17 mouse cellular contexts compared by ENCODE assay signal in the genomic region with DNA sequence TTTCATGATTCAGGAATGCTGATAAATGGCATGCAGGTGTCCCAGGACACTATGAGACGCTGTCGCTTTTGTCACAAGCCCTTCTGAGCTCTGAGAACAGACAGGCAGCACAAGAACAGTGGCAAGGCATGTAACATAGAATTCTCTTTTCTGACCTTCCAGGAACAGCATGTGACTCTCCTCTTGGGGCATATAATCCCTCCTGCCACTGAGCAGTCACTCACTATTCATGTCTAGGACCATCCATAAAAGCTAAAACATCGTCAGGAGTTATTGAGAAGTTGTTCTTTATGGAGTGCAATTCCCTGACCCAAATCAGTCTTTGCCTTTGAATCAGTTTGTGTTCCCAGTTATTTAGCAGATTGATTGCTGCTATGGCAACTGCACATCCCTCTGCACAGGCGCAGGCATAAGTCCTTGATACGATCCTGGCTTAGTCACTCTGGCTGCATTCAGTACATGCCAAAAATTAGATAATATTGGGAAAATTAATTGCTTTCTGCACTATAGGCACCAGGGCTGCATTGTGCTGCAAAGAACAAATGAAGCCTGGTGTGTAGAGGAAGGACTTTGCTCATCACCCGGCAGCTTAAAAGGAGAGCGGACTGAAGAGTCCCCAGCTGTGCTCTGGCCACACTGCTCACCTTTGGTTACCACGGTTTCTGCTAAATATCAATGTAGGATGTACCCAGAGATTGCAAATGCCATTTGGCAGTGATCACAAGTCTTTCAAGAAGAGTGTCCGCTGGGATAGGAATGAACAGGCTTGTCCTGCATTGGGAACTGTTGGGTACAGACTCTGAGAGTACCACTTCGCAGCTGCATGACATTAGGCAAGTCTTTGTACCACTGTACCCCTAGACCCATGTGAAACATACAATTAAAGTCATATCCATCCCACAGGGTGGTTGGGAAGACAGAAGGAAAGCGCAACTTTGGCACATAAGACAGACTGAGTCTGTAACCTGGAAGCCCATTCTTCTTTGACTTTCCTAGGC.
DNase-seq lines count a peak whose midpoint lies in the region; ATAC-seq and TF ChIP-seq lines count a peak whose summit lies in the region.
"Had no signal": no experiment of that assay in that cellular context is flagged by ENCODE, and none has a peak within 500 bp of the region (broad histone marks: within the 10 kb centered on the region; RNA-seq: fewer than 3 reads in every experiment).

No protein-coding gene starts in this region.

- peak; percentile 5 for DNase-seq in heart, adult 11 months
- no peak for DNase-seq in heart, postnatal 4 days
- DNase-seq in brain, embryonic 14.5 days (ENCODE audit: low read depth): peak; percentile 61
- peak; percentile 54 for DNase-seq in layer of hippocampus, adult 11-12 months (ENCODE audit: low spot score)
- DNase-seq in adipocyte (ENCODE audit: low spot score): no peak
- DNase-seq in right cerebral cortex, postnatal 36 days (ENCODE audit: low spot score in 2 of 2): no peak
- DNase-seq: cerebellum, adult 9-10 months; embryo, embryonic 11 days; gastrocnemius, adult 2 months; heart, adult 2 months; kidney, adult 18-20 months; kidney, postnatal 25 days; lung, embryonic 14.5 days; spleen, adult 18-20 months had no signal

- H3K4me1 ChIP-seq in midbrain, embryonic 16.5 days (ENCODE audit: control insufficient read depth, insufficient read depth, low read length): peaks cover 6% of the 10 kb centered on the region; the same call in 1 of the 2 replicates
- H3K4me1 ChIP-seq: megakaryocyte, embryonic 14.5 days; neural tube, embryonic 13.5 days had no signal

- WGBS in midbrain, embryonic 16.5 days: 70% methylated on average over 11 of the region's 11 CpGs

- no peak overlapping the region for H3K4me2 ChIP-seq in midbrain, embryonic 16.5 days (ENCODE audit: low read length)
- H3K4me2 ChIP-seq: lung, embryonic 14.5 days; neural tube, embryonic 13.5 days had no signal

- no peak overlapping the region for H3K9ac ChIP-seq in midbrain, embryonic 16.5 days (ENCODE audit: low read depth, low read length)
- H3K9ac ChIP-seq: lung, embryonic 14.5 days; neural tube, embryonic 13.5 days had no signal

- H3K4me3 ChIP-seq in midbrain, embryonic 16.5 days (ENCODE audit: low read depth, low read length): no peak overlapping the region
- H3K4me3 ChIP-seq: gastrocnemius, adult 2 months; heart, adult 2 months; megakaryocyte, embryonic 14.5 days; neural tube, embryonic 13.5 days had no signal

- H3K9me3 ChIP-seq in midbrain, embryonic 16.5 days (replicated peaks; ENCODE audit: control insufficient read depth, low read length, poor library complexity, severe bottlenecking): no peaks in the 10 kb centered on the region
- H3K9me3 ChIP-seq: neural tube, embryonic 13.5 days had no signal

- no peak for TF ChIP-seq POLR2A in brain, embryonic 14.5 days (IDR thresholded peaks at IDR 0.05; ENCODE audit: borderline replicate concordance, extremely low read depth, insufficient read depth, insufficient read length, poor library complexity, severe bottlenecking)

- no peak overlapping the region for H3K27ac ChIP-seq in midbrain, embryonic 16.5 days (ENCODE audit: low read length)
- H3K27ac ChIP-seq: gastrocnemius, adult 2 months; heart, adult 2 months; neural tube, embryonic 13.5 days had no signal

- no peak for TF ChIP-seq CTCF in brain, embryonic 14.5 days (IDR thresholded peaks at IDR 0.05; ENCODE audit: borderline replicate concordance, extremely low read depth, insufficient read depth, insufficient read length)

- ATAC-seq in midbrain, embryonic 16.5 days: peak; percentile 77

- H3K27me3 ChIP-seq in midbrain, embryonic 16.5 days (ENCODE audit: control insufficient read depth, insufficient read depth, low read depth, low read length): no peaks in the 10 kb centered on the region
- H3K27me3 ChIP-seq: megakaryocyte, embryonic 14.5 days; neural tube, embryonic 13.5 days had no signal

- no peaks in the 10 kb centered on the region for H3K36me3 ChIP-seq in midbrain, embryonic 16.5 days (ENCODE audit: control insufficient read depth, insufficient read depth, low read length)
- H3K36me3 ChIP-seq: neural tube, embryonic 13.5 days had no signal

Comparison
In these comparisons a context has a peak if more than half of its experiments do, and no peak if none do; other contexts are left out.
1. DNase-seq: peak in heart, adult 11 months (single experiment), brain, embryonic 14.5 days (single experiment) and layer of hippocampus, adult 11-12 months (single experiment); none in heart, postnatal 4 days (single experiment), adipocyte (single experiment) and right cerebral cortex, postnatal 36 days (0 of 2).